ENCODE assay signal across 9 mouse cellular contexts in genomic region chr11:81486265-81486940, GRCm38 (mm10).
A peak's percentile ranks its signal among the peaks of the same experiment; 100 is the strongest.
DNase-seq lines count a peak whose midpoint lies in the region; ATAC-seq and TF ChIP-seq lines count a peak whose summit lies in the region.
"Had no signal": no experiment of that assay in that cellular context is flagged by ENCODE, and none has a peak within 500 bp of the region (broad histone marks: within the 10 kb centered on the region; RNA-seq: fewer than 3 reads in every experiment).

No protein-coding gene starts in this region.

- H3K9ac ChIP-seq in intestine, embryonic 14.5 days (ENCODE audit: low read length): no peak overlapping the region
- no peak overlapping the region for H3K9ac ChIP-seq in intestine, postnatal 0 days (ENCODE audit: low read depth, low read length)
- H3K9ac ChIP-seq in neural tube, embryonic 15.5 days (replicated peaks): no peak overlapping the region
- H3K9ac ChIP-seq: midbrain, embryonic 12.5 days had no signal

- no peaks in the 10 kb centered on the region for H3K9me3 ChIP-seq in intestine, embryonic 14.5 days (ENCODE audit: control insufficient read depth, low read length)
- H3K9me3 ChIP-seq in intestine, postnatal 0 days (ENCODE audit: control insufficient read depth): no peaks in the 10 kb centered on the region
- no peaks in the 10 kb centered on the region for H3K9me3 ChIP-seq in neural tube, embryonic 15.5 days (replicated peaks)
- H3K9me3 ChIP-seq: midbrain, embryonic 12.5 days had no signal

- H3K27ac ChIP-seq in intestine, embryonic 14.5 days (ENCODE audit: low read depth): no peak overlapping the region
- H3K27ac ChIP-seq in intestine, postnatal 0 days (ENCODE audit: low read depth, low read length): no peak overlapping the region
- H3K27ac ChIP-seq in neural tube, embryonic 15.5 days (replicated peaks): no peak overlapping the region
- H3K27ac ChIP-seq: midbrain, embryonic 12.5 days had no signal

- no peak overlapping the region for H3K4me3 ChIP-seq in intestine, embryonic 14.5 days (ENCODE audit: low read depth, low read length)
- no peak overlapping the region for H3K4me3 ChIP-seq in intestine, postnatal 0 days (ENCODE audit: low read depth, low read length)
- H3K4me3 ChIP-seq in neural tube, embryonic 15.5 days (replicated peaks): no peak overlapping the region
- H3K4me3 ChIP-seq: midbrain, embryonic 12.5 days had no signal

- no peak for TF ChIP-seq CTCF in intestine, postnatal 0 days (IDR thresholded peaks at IDR 0.05; ENCODE audit: low read depth)

- no peaks in the 10 kb centered on the region for H3K27me3 ChIP-seq in intestine, embryonic 14.5 days (replicated peaks; ENCODE audit: control insufficient read depth, insufficient read depth, low read length)
- H3K27me3 ChIP-seq in intestine, postnatal 0 days (replicated peaks; ENCODE audit: control insufficient read depth, insufficient read depth, low read length): no peaks in the 10 kb centered on the region
- no peaks in the 10 kb centered on the region for H3K27me3 ChIP-seq in neural tube, embryonic 15.5 days (replicated peaks)
- H3K27me3 ChIP-seq: midbrain, embryonic 12.5 days had no signal

- WGBS in intestine, embryonic 14.5 days: 11% methylated on average over 6 of the region's 6 CpGs
- 16% methylated on average over 6 of the region's 6 CpGs for WGBS in intestine, postnatal 0 days
- 19% methylated on average over 6 of the region's 6 CpGs for WGBS in neural tube, embryonic 15.5 days

- ATAC-seq in intestine, embryonic 14.5 days (replicated peaks; ENCODE audit: low FRiP score, low TSS enrichment, low read depth): no peak
- ATAC-seq in intestine, postnatal 0 days: no peak
- no peak for ATAC-seq in neural tube, embryonic 15.5 days (ENCODE audit: low FRiP score)

- H3K36me3 ChIP-seq in intestine, embryonic 14.5 days (ENCODE audit: control insufficient read depth, insufficient read depth, low read length): no peaks in the 10 kb centered on the region
- H3K36me3 ChIP-seq in intestine, postnatal 0 days (ENCODE audit: control insufficient read depth, insufficient read depth): no peaks in the 10 kb centered on the region
- no peaks in the 10 kb centered on the region for H3K36me3 ChIP-seq in neural tube, embryonic 15.5 days
- H3K36me3 ChIP-seq: midbrain, embryonic 12.5 days had no signal

- peak; percentile 73 for DNase-seq in intestine, embryonic 14.5 days (ENCODE audit: low spot score)
- peak; percentile 11 for DNase-seq in ES-CJ7 (ENCODE audit: low read depth, low spot score)
- peak; percentile 42 for DNase-seq in ZHBTc4 (ENCODE audit: low read depth, low spot score)
- peak; percentile 40 to 48 for DNase-seq in layer of hippocampus, postnatal 10 days (ENCODE audit: low spot score in 2 of 2)
- no peak for DNase-seq in gastrocnemius, postnatal 25 days
- no peak for DNase-seq in spleen, postnatal 4 days (ENCODE audit: low spot score in 2 of 2)

- H3K4me1 ChIP-seq in intestine, embryonic 14.5 days (replicated peaks; ENCODE audit: control insufficient read depth, insufficient read depth, low read length): no peaks in the 10 kb centered on the region
- no peaks in the 10 kb centered on the region for H3K4me1 ChIP-seq in intestine, postnatal 0 days (replicated peaks; ENCODE audit: control insufficient read depth, insufficient read depth, low read length)
- no peaks in the 10 kb centered on the region for H3K4me1 ChIP-seq in neural tube, embryonic 15.5 days
- H3K4me1 ChIP-seq: midbrain, embryonic 12.5 days had no signal

- H3K4me2 ChIP-seq in intestine, embryonic 14.5 days (ENCODE audit: low read length): no peak overlapping the region
- H3K4me2 ChIP-seq in intestine, postnatal 0 days (replicated peaks; ENCODE audit: low read depth): no peak overlapping the region
- H3K4me2 ChIP-seq in neural tube, embryonic 15.5 days: no peak overlapping the region
- H3K4me2 ChIP-seq: midbrain, embryonic 12.5 days had no signal

Comparison
In these comparisons a context has a peak if more than half of its experiments do, and no peak if none do; other contexts are left out.
1. DNase-seq: peak in intestine, embryonic 14.5 days (single experiment), ES-CJ7 (single experiment), ZHBTc4 (single experiment) and layer of hippocampus, postnatal 10 days (2 of 2); none in gastrocnemius, postnatal 25 days (single experiment) and spleen, postnatal 4 days (0 of 2).